Mouse (Mus musculus): ENCODE measurements around the gene Vmn2r90.

GRCm38 (mm10) chr17:17762614-17763293, 59.2 kb downstream of the Vmn2r90 start:
- TF ChIP-seq POLR2A (IDR thresholded peaks at IDR 0.05; ENCODE audit: insufficient read length, low read depth) (no peak), USF1 (IDR thresholded peaks at IDR 0.05; ENCODE audit: low read depth) (no peak), TCF12 (IDR thresholded peaks at IDR 0.05; ENCODE audit: insufficient read depth, poor library complexity, severe bottlenecking) (no peak), SRF (IDR thresholded peaks at IDR 0.05; ENCODE audit: control insufficient read depth, insufficient read length, low read depth) (no peak), POLR2AphosphoS2 (IDR thresholded peaks at IDR 0.05; ENCODE audit: insufficient read length, low read depth) (no peak), REST (IDR thresholded peaks at IDR 0.05; ENCODE audit: insufficient read depth, insufficient read length) (no peak), TCF3 (IDR thresholded peaks at IDR 0.05; ENCODE audit: insufficient read length, low read depth) (no peak), MAX (IDR thresholded peaks at IDR 0.05; ENCODE audit: low read depth) (no peak), MYOD1 (IDR thresholded peaks at IDR 0.05; ENCODE audit: control insufficient read depth in 1 of 3, insufficient read length in 2 of 3, low read depth in 2 of 3) (no peak), MYOG (IDR thresholded peaks at IDR 0.05; ENCODE audit: control insufficient read depth in 1 of 3, insufficient read depth in 1 of 3, insufficient read length in 2 of 3, low read depth in 2 of 3) (no peak), CEBPB (IDR thresholded peaks at IDR 0.05; ENCODE audit: insufficient read depth, poor library complexity, severe bottlenecking) (no peak)

Data from myocyte (in vitro differentiated cells).